Mouse (Mus musculus): ENCODE measurements at regions not wholly inside any gene's neighbourhood (a gene's known extent, or its start where the extent isn't known, plus 50 kb on each side); places are given as distances from the start of the nearest gene placed in this dataset.

GRCm38 (mm10) chr1:193860767-193861299, 490.7 kb upstream of the Camk1g start:
- H3K27me3 ChIP-seq, result no peaks in the 10 kb centered on the region
- no peaks in the 10 kb centered on the region for H3K9me3 ChIP-seq
- no peaks in the 10 kb centered on the region for H3K36me3 ChIP-seq
- H3K27ac ChIP-seq, result no peak overlapping the region
- peaks cover 4% of the 10 kb centered on the region; the same call in 1 of the 2 replicates for H3K4me1 ChIP-seq
- 78% methylated on average over 5 of the region's 5 CpGs for WGBS
- no peak overlapping the region for H3K4me2 ChIP-seq
- H3K9ac ChIP-seq, result no peak overlapping the region
- no peak for ATAC-seq (ENCODE audit: insufficient number of reproducible peaks, low FRiP score, low TSS enrichment, low read depth)
- no peak overlapping the region for H3K4me3 ChIP-seq

- Histone ChIP-seq H3K27me3 (no peaks in the 10 kb centered on the region), H3K36me3 (no peaks in the 10 kb centered on the region), H3K4me2 (no peak overlapping the region), H3K4me3 (no peak overlapping the region), H3K9ac (no peak overlapping the region), H3K4me1 (peaks cover 4% of the 10 kb centered on the region; the same call in 1 of the 2 replicates), H3K27ac (no peak overlapping the region), H3K9me3 (no peaks in the 10 kb centered on the region)
- no peak for ATAC-seq (ENCODE audit: insufficient number of reproducible peaks, low FRiP score, low TSS enrichment, low read depth)
- WGBS, result 73% methylated on average over 2 of the region's 2 CpGs
Measured at GRCm38 (mm10) chr1:193860354-193860753, 490.3 kb upstream of the Camk1g start.

- H3K27me3 ChIP-seq, result no peaks in the 10 kb centered on the region
- no peak overlapping the region for H3K4me3 ChIP-seq
- no peak overlapping the region for H3K9ac ChIP-seq
- ATAC-seq (ENCODE audit: insufficient number of reproducible peaks, low FRiP score, low TSS enrichment, low read depth), result no peak
- H3K9me3 ChIP-seq, result no peaks in the 10 kb centered on the region
- WGBS, result 24% methylated on average over 10 of the region's 10 CpGs
- H3K27ac ChIP-seq, result no peak overlapping the region
- peaks cover 4% of the 10 kb centered on the region; the same call in 1 of the 2 replicates for H3K4me1 ChIP-seq
- no peaks in the 10 kb centered on the region for H3K36me3 ChIP-seq
- no peak overlapping the region for H3K4me2 ChIP-seq
Measured at GRCm38 (mm10) chr1:193859257-193860125, 489.4 kb upstream of the Camk1g start.

- 58% methylated on average over 5 of the region's 5 CpGs for WGBS
- Histone ChIP-seq H3K9me3 (no peaks in the 10 kb centered on the region), H3K4me3 (no peak overlapping the region), H3K36me3 (no peaks in the 10 kb centered on the region), H3K4me2 (no peak overlapping the region), H3K4me1 (0 out of 2 replicates have a peak, but pooled peaks cover 2% of the 10 kb centered on the region), H3K27me3 (no peaks in the 10 kb centered on the region; the same call in 1 of the 2 replicates), H3K9ac (no peak overlapping the region), H3K27ac (no peak overlapping the region)
- no peak for ATAC-seq (ENCODE audit: insufficient number of reproducible peaks, low FRiP score, low TSS enrichment, low read depth)
Measured at GRCm38 (mm10) chr1:193847922-193848321, 477.8 kb upstream of the Camk1g start.

- 0 out of 2 replicates have a peak, but pooled peaks cover 2% of the 10 kb centered on the region for H3K4me1 ChIP-seq
- H3K36me3 ChIP-seq, result no peaks in the 10 kb centered on the region
- no peaks in the 10 kb centered on the region for H3K9me3 ChIP-seq
- H3K4me2 ChIP-seq, result no peak overlapping the region
- no peak overlapping the region for H3K9ac ChIP-seq
- no peak overlapping the region for H3K27ac ChIP-seq
- no peak for ATAC-seq (ENCODE audit: insufficient number of reproducible peaks, low FRiP score, low TSS enrichment, low read depth)
- no peaks in the 10 kb centered on the region; the same call in 1 of the 2 replicates for H3K27me3 ChIP-seq
- H3K4me3 ChIP-seq, result no peak overlapping the region
Measured at GRCm38 (mm10) chr1:193844868-193845267, 474.8 kb upstream of the Camk1g start.

GRCm38 (mm10) chr1:193844461-193844860, 474.4 kb upstream of the Camk1g start:
- no peak overlapping the region for H3K4me3 ChIP-seq
- no peaks in the 10 kb centered on the region for H3K36me3 ChIP-seq
- no peak overlapping the region for H3K9ac ChIP-seq
- no peaks in the 10 kb centered on the region for H3K9me3 ChIP-seq
- 18% methylated on average over 1 of the region's 1 CpGs for WGBS
- no peak overlapping the region for H3K27ac ChIP-seq
- no peaks in the 10 kb centered on the region; the same call in 1 of the 2 replicates for H3K27me3 ChIP-seq
- no peak overlapping the region for H3K4me2 ChIP-seq
- ATAC-seq (ENCODE audit: insufficient number of reproducible peaks, low FRiP score, low TSS enrichment, low read depth), result no peak
- 0 out of 2 replicates have a peak, but pooled peaks cover 2% of the 10 kb centered on the region for H3K4me1 ChIP-seq

GRCm38 (mm10) chr1:193800998-193801397, 430.9 kb upstream of the Camk1g start:
- H3K4me1 ChIP-seq, result no peaks in the 10 kb centered on the region
- no peak overlapping the region for H3K9ac ChIP-seq
- no peaks in the 10 kb centered on the region for H3K27me3 ChIP-seq
- H3K36me3 ChIP-seq, result no peaks in the 10 kb centered on the region
- WGBS, result 62% methylated on average over 3 of the region's 3 CpGs
- no peak for ATAC-seq (ENCODE audit: insufficient number of reproducible peaks, low FRiP score, low TSS enrichment, low read depth)
- H3K4me2 ChIP-seq, result no peak overlapping the region
- H3K9me3 ChIP-seq, result no peaks in the 10 kb centered on the region
- H3K27ac ChIP-seq, result no peak overlapping the region
- no peak overlapping the region for H3K4me3 ChIP-seq

GRCm38 (mm10) chr1:193790579-193790978, 420.5 kb upstream of the Camk1g start:
- WGBS, result 52% methylated on average over 2 of the region's 2 CpGs
- ATAC-seq (ENCODE audit: insufficient number of reproducible peaks, low FRiP score, low TSS enrichment, low read depth), result no peak
- no peaks in the 10 kb centered on the region for H3K9me3 ChIP-seq
- no peaks in the 10 kb centered on the region for H3K27me3 ChIP-seq
- H3K4me2 ChIP-seq, result no peak overlapping the region
- H3K9ac ChIP-seq, result no peak overlapping the region
- H3K27ac ChIP-seq, result no peak overlapping the region
- H3K4me1 ChIP-seq, result no peaks in the 10 kb centered on the region
- H3K36me3 ChIP-seq, result no peaks in the 10 kb centered on the region
- no peak overlapping the region for H3K4me3 ChIP-seq

- no peak overlapping the region for H3K4me2 ChIP-seq
- no peak overlapping the region for H3K27ac ChIP-seq
Measured at GRCm38 (mm10) chr1:193788496-193788895, 418.4 kb upstream of the Camk1g start.

GRCm38 (mm10) chr1:193787417-193787816, 417.3 kb upstream of the Camk1g start:
- Histone ChIP-seq H3K4me1 (no peaks in the 10 kb centered on the region), H3K9ac (no peak overlapping the region), H3K4me2 (no peak overlapping the region), H3K27ac (no peak overlapping the region), H3K9me3 (no peaks in the 10 kb centered on the region), H3K4me3 (no peak overlapping the region), H3K27me3 (no peaks in the 10 kb centered on the region), H3K36me3 (no peaks in the 10 kb centered on the region)
- ATAC-seq (ENCODE audit: insufficient number of reproducible peaks, low FRiP score, low TSS enrichment, low read depth), result no peak
- WGBS, result 81% methylated on average over 1 of the region's 1 CpGs

More at GRCm38 (mm10) chr1:193788496-193788895, 418.4 kb upstream of the Camk1g start:
- Histone ChIP-seq H3K27me3 (no peaks in the 10 kb centered on the region), H3K4me1 (no peaks in the 10 kb centered on the region), H3K9me3 (no peaks in the 10 kb centered on the region), H3K9ac (no peak overlapping the region), H3K36me3 (no peaks in the 10 kb centered on the region), H3K4me3 (no peak overlapping the region)
- WGBS, result 71% methylated on average over 2 of the region's 2 CpGs
- ATAC-seq (ENCODE audit: insufficient number of reproducible peaks, low FRiP score, low TSS enrichment, low read depth), result no peak

GRCm38 (mm10) chr1:193784966-193785365, 414.9 kb upstream of the Camk1g start:
- no peak for ATAC-seq (ENCODE audit: insufficient number of reproducible peaks, low FRiP score, low TSS enrichment, low read depth)
- H3K9ac ChIP-seq, result no peak overlapping the region
- H3K27me3 ChIP-seq, result no peaks in the 10 kb centered on the region
- H3K4me3 ChIP-seq, result no peak overlapping the region
- H3K4me1 ChIP-seq, result no peaks in the 10 kb centered on the region
- no peak overlapping the region for H3K4me2 ChIP-seq
- peak overlapping the region; percentile 47; the same call in 1 of the 2 replicates for H3K27ac ChIP-seq
- no peaks in the 10 kb centered on the region for H3K36me3 ChIP-seq
- WGBS, result 57% methylated on average over 1 of the region's 1 CpGs
- H3K9me3 ChIP-seq, result no peaks in the 10 kb centered on the region

- WGBS, result 79% methylated on average over 2 of the region's 2 CpGs
Measured at GRCm38 (mm10) chr1:193784526-193784925, 414.4 kb upstream of the Camk1g start.

More at GRCm38 (mm10) chr1:193784526-193784925, 414.4 kb upstream of the Camk1g start:
- no peaks in the 10 kb centered on the region for H3K27me3 ChIP-seq
- H3K4me1 ChIP-seq, result no peaks in the 10 kb centered on the region
- no peak overlapping the region for H3K4me2 ChIP-seq
- no peak overlapping the region for H3K9ac ChIP-seq
- no peak overlapping the region for H3K4me3 ChIP-seq
- H3K9me3 ChIP-seq, result no peaks in the 10 kb centered on the region
- no peak overlapping the region for H3K27ac ChIP-seq
- H3K36me3 ChIP-seq, result no peaks in the 10 kb centered on the region
- no peak for ATAC-seq (ENCODE audit: insufficient number of reproducible peaks, low FRiP score, low TSS enrichment, low read depth)
